Mouse (Mus musculus) heart, postnatal 0 days (tissue): ENCODE measurements around the gene Filip1. TPM values are rescaled to one million over a fixed set of nuclear protein-coding genes. Genes with fewer than 3 reads are reported as not detected.

ENCODE experiments used
- ATAC-seq: fragments of 200-750 bp; cut with Nextera tagmentation; 2 replicates; pipeline ENCODE4 v1.8.0; 2017; ENCODE audit warnings: low read depth, moderate number of reproducible peaks, moderate library complexity; ENCODE audit not compliant: insufficient read depth
- DNase-seq: peaks from one replicate; pipeline ENCODE4 v3.0.0-alpha.2; 2016; ENCODE audit warnings: low spot score
- H3K27ac ChIP-seq: fragments of 300-500 bp; sonication (generic); 2 replicates; pipeline ENCODE4 v1.5.1; 2014; ENCODE audit warnings: low read depth, mild to moderate bottlenecking
- H3K27me3 ChIP-seq: fragments of 300-500 bp; sonication (generic); 2 replicates; pipeline ENCODE4 v1.6.1; 2014; ENCODE audit warnings: low read length, mixed read lengths; ENCODE audit not compliant: control insufficient read depth, insufficient read depth
- H3K36me3 ChIP-seq: fragments of 300-500 bp; sonication (generic); replicated peaks from 2 replicates; pipeline ENCODE4 v1.6.1; 2014; ENCODE audit warnings: low read length, mixed read lengths; ENCODE audit not compliant: control insufficient read depth, insufficient read depth
- H3K4me1 ChIP-seq: fragments of 300-500 bp; sonication (generic); 2 replicates; pipeline ENCODE4 v1.6.1; 2014; ENCODE audit warnings: antibody characterized with exemption; ENCODE audit not compliant: control insufficient read depth, insufficient read depth
- H3K4me2 ChIP-seq: fragments of 300-500 bp; sonication (generic); 2 replicates; pipeline ENCODE4 v1.6.1; 2014; ENCODE audit warnings: low read depth, mild to moderate bottlenecking, low read length, moderate library complexity
- H3K4me3 ChIP-seq: fragments of 300-500 bp; sonication (generic); 2 replicates; pipeline ENCODE4 v1.5.1; 2014; ENCODE audit warnings: low read depth, low read length
- H3K9ac ChIP-seq: fragments of 300-500 bp; sonication (generic); replicated peaks from 2 replicates; pipeline ENCODE4 v1.6.1; 2014; ENCODE audit warnings: low read depth, low read length, mixed read lengths
- H3K9me3 ChIP-seq: fragments of 300-500 bp; sonication (generic); replicated peaks from 2 replicates; pipeline ENCODE4 v1.6.1; 2016; ENCODE audit warnings: low read length; ENCODE audit not compliant: control insufficient read depth
- CTCF ChIP-seq: IDR thresholded peaks from 2 replicates; pipeline ENCODE4 v1.5.1; 2016; ENCODE audit warnings: antibody characterized with exemption, control low read depth, low read depth
- EP300 ChIP-seq: IDR thresholded peaks from 2 replicates; pipeline ENCODE4 v1.6.1; 2016; ENCODE audit warnings: antibody characterized with exemption, low read depth
- WGBS: fragments of 180-500 bp; shearing (Covaris S2); extraction: QIAGEN DNeasy Blood & Tissue Kit; methylation state at CpG from one replicate; pipeline ENCODE4 v1.1.7; 2014; 5-methylcytosine and 5-hydroxymethylcytosine counted together
- polyA plus RNA-seq: library from polyadenylated mRNA; unstranded; fragments of >200 nt; fragmentation: Nextera tagmentation; extraction: Ambion mirVana; gene quantifications from 2 replicates; pipeline ENCODE4 v1.2.1, GENCODE M21; 2015
- total RNA-seq: library from RNA; depleted of rRNA; stranded (reverse); fragments of >200 nt; gene quantifications from 2 replicates; pipeline ENCODE4 v1.2.3, GENCODE M21; 2014; ENCODE audit warnings: low replicate concordance; rRNA removed

Filip1 gene
- total and polyA plus RNA-seq, 2 experiments from 2014 or later, result 27.4 to 39.0 TPM

DNA sequence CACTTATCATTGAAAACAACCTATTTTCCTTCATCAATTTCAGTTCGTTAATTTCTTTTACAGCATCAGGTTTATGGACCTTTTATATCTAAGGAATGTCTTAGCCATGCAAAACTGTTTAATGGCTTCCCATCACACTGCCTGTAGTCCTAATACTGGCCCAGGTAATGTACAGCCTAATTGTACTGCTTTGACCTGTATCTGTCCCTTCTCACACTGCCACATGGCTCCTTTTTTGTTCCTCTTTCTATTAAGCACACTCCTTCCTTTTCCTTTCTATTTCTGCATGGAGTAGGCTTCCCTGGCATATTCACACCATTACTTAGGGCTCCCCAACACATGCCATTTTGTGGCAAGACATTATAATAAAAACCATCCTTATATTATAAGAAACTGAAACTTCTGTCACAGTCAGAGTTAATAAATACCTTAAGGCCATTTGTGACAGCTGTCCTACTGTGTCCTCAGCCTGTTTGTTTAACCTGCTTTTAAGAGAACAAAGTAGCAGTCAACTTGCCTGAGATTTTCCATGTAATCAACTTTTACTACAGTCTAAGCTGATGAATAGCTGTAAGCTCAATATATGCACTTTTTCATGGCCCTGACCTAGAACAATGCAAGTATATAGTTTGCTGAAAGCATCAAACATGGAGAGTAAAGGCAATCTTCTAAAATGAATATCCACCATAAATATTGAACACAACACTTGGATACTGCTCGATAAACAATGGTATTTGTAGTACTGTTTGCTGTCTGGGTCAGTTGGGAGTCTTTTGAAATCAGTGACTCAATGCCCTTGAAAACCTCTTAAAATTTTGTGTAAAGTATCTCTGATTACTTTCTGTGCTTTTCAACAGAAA, 227.5 kb downstream of the Filip1 start:
- TF ChIP-seq CTCF, result no peak
- TF ChIP-seq EP300, result no peak
- Histone ChIP-seq H3K4me3 (no peak overlapping the region), H3K27ac (no peak overlapping the region), H3K9ac (no peak overlapping the region), H3K4me1 (no peaks in the 10 kb centered on the region), H3K36me3 (no peaks in the 10 kb centered on the region), H3K9me3 (no peaks in the 10 kb centered on the region), H3K27me3 (no peaks in the 10 kb centered on the region), H3K4me2 (no peak overlapping the region)
- DNase-seq (no peak), ATAC-seq (no peak)
- WGBS, result 91% methylated on average over 2 of the region's 2 CpGs

DNA sequence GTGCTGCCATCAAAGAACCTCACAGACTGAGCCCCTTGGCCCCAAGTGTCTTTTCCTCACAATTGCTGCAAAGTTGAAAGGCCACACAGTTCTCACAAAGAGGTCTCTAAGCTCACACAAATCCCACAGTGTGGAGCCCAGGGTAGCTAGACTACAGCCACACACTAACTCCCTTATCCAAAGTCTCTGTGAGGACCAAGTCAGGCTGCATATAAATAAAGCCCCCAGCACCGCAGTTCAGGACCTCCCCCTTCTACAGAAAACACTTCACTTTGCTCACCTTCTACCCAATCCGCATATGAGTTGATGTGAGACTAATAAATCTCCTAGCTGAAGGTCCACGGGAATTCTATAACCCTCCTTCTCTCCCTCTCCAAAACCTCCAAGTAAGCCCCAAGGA, 228.2 kb downstream of the Filip1 start:
- 72% methylated on average over 3 of the region's 3 CpGs for WGBS
- H3K36me3 ChIP-seq, result no peaks in the 10 kb centered on the region
- no peak overlapping the region for H3K9ac ChIP-seq
- H3K4me1 ChIP-seq, result no peaks in the 10 kb centered on the region
- H3K9me3 ChIP-seq, result no peaks in the 10 kb centered on the region
- H3K4me3 ChIP-seq, result no peak overlapping the region
- H3K27ac ChIP-seq, result no peak overlapping the region
- ATAC-seq, result no peak
- H3K27me3 ChIP-seq, result no peaks in the 10 kb centered on the region
- TF ChIP-seq CTCF (no peak), EP300 (no peak)
- H3K4me2 ChIP-seq, result no peak overlapping the region
- no peak for DNase-seq

DNA sequence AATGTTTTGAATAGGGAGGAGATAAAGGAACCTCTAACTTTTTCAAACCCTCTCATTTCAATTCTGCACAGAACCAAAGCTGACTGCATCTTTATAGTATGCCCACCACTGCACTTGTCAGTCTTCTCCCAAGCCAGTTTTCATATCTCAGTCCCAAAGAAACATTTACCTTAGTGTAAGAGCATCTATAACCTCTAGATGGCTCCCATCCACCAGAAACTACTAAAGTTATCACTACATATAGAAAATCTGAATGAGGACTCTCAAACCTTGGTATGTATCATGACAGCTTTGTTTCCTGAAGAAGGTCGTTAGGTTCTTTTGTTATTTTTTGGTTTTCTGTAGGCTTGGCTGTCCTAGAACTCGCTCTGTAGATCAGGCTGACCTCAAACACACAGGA, 233.3 kb downstream of the Filip1 start:
- H3K4me2 ChIP-seq, result no peak overlapping the region
- no peak for ATAC-seq
- 60% methylated on average over 2 of the region's 2 CpGs for WGBS
- no peaks in the 10 kb centered on the region for H3K27me3 ChIP-seq
- H3K4me1 ChIP-seq, result no peaks in the 10 kb centered on the region
- TF ChIP-seq EP300 (no peak), CTCF (peak; percentile 32)
- no peaks in the 10 kb centered on the region for H3K9me3 ChIP-seq
- no peak for DNase-seq
- no peak overlapping the region for H3K4me3 ChIP-seq
- no peak overlapping the region for H3K9ac ChIP-seq
- H3K27ac ChIP-seq, result no peak overlapping the region
- peaks cover 8% of the 10 kb centered on the region for H3K36me3 ChIP-seq

DNA sequence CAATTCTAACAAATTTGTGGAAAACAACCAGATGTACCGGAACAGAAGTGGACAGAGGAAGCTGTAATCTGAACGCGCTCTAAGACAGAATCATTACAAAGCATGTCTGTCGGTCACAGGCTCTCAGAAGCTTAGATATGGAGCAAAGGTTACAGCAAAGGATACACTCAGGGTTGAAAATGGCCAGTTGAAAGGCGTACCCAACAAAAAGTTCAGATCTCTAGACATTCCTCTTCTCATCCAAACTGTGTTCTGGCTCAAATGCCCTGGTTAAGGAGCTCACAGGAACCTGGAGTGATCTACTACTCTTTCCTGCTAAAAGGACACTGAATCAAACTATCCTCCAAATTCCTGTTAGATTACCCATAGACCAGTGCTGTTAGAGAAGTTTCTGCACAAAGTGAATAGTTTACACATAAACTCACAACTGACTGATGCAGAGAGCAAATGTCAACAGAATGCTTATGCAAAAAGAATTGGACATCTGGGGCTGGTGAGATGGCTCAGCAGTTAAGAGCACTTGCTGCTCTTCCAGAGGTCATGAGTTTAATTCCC, 245.6 kb downstream of the Filip1 start:
- no peak overlapping the region for H3K4me2 ChIP-seq
- H3K9me3 ChIP-seq, result no peaks in the 10 kb centered on the region
- H3K36me3 ChIP-seq, result 0 out of 2 replicates have a peak, but pooled peaks cover 10% of the 10 kb centered on the region
- no peaks in the 10 kb centered on the region for H3K4me1 ChIP-seq
- DNase-seq (no peak), ATAC-seq (no peak)
- H3K27me3 ChIP-seq, result no peaks in the 10 kb centered on the region
- 85% methylated on average over 5 of the region's 5 CpGs for WGBS
- H3K4me3 ChIP-seq, result no peak overlapping the region
- TF ChIP-seq EP300 (no peak), CTCF (no peak)
- H3K9ac ChIP-seq, result no peak overlapping the region
- no peak overlapping the region for H3K27ac ChIP-seq

DNA sequence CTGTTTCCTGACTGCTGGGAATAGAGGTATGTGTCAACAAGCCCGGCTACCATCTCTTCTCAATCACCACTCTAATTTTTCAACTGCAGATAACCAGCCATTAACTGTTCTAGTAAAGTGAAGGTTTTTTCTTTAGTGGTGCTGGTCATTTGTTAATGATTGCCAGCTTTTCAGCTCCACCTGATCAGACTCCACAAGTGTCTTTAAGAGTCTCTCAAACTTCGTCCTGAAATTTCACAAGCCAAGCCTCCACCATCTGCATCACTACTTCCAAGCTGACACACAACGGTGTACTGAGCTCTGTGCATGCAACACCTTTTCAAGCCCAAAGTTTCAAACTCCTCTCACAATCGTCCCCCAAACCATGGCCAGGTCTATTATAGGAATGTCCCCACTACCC, 247.3 kb downstream of the Filip1 start:
- Histone ChIP-seq H3K4me3 (no peak overlapping the region), H3K4me2 (no peak overlapping the region)

More for the DNA sequence above, 247.3 kb downstream of the Filip1 start:
- Histone ChIP-seq H3K9ac (no peak overlapping the region), H3K27me3 (no peaks in the 10 kb centered on the region), H3K9me3 (no peaks in the 10 kb centered on the region), H3K4me1 (0 out of 2 replicates have a peak, but pooled peaks cover 2% of the 10 kb centered on the region), H3K36me3 (0 out of 2 replicates have a peak, but pooled peaks cover 4% of the 10 kb centered on the region), H3K27ac (no peak overlapping the region)
- whole genome bisulfite sequencing, result 80% methylated on average over 4 of the region's 4 CpGs
- DNase-seq (no peak), ATAC-seq (no peak)
- no peak for TF ChIP-seq EP300
- TF ChIP-seq CTCF, result no peak

Other genes with a start within 250 kb of the Filip1 start
- 71.5 and 101 TPM in 2 replicates for gene Tmem30a, start 219.3 kb downstream of the Filip1 start, total RNA-seq
- 59.6 and 61.7 TPM in 2 replicates for gene Tmem30a, start 219.3 kb downstream of the Filip1 start, polyA plus RNA-seq
- 54.1 and 80.4 TPM in 2 replicates for gene Senp6, start 54.1 kb upstream of the Filip1 start, total RNA-seq
- gene Senp6, start 54.1 kb upstream of the Filip1 start, polyA plus RNA-seq, result 26.1 and 28.9 TPM in 2 replicates
- 7.6 and 13.2 TPM in 2 replicates for gene Myo6, start 152.2 kb upstream of the Filip1 start, total RNA-seq
- gene Myo6, start 152.2 kb upstream of the Filip1 start, polyA plus RNA-seq, result 7.1 and 7.6 TPM in 2 replicates